Mouse (Mus musculus): ENCODE results near the gene Olfr704. TPM values are rescaled to one million over a fixed set of nuclear protein-coding genes. Genes with fewer than 3 reads are reported as not detected.

The Olfr704 gene
- polyA plus RNA-seq (2012; rRNA removed): not detected in 2 replicates

DNA sequence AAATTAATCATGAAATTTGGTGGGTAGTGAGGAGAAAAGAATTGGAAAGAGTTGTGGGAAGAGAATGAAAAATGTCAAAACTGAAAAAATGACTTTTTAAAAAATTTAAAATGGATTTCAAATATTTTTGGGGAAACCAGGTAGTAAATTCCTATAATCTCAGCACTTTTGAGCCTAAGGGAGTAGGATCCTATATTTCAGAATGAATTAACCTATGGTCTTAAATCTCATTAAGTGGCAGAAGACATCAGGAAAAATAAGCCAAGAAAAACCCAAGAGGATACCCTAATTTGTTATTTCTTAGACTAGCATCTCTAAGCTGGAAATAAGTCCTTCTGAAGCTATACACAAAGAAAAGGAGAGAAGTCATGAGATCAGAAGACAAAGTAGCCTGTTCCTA, at the start of gene Olfr704:
Gene Olfr704 (plus strand): TSS at position 301 of the 400 bp plus-strand sequence.

DNA sequence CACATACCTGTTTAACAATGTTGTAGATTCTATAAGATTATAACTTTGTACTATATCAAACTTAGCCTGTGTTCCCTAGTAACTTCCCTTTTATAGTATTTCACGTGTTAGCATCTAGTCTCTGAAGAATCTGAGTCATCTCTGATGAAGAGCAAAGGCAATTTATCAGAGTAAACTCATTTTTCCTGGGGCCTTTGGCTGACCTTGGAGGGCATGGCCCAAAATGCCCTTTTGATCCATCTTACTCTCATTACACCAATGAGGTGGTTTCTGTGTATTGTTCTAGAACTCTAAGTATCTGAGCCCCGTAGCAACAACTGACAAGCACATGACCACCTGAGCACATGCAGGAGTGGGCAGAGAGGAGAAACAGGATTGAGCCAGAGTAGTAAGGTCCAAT, 49.2 kb upstream of the Olfr704 start, which contains the start of gene Olfr701:
Gene Olfr701 (plus strand): TSS at position 301 of the 400 bp plus-strand sequence.

DNA sequence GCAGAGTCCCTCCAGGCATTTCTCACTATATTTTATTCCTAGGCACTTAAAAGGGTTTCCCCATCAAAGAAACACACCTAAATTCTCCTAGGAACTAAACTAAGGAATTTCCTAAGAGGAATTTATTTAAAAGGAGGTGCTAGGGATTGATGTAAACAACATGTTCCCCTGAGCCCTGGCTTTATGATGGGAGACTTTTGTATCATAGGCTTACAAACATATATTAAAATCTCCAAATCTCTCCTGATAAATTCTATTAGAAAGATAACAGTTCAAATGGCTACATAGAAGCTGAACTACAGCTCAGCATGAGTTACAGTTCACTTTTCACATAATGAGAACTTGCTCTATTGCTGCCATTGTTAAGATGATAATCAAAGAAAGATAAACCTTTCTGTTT, 29.2 kb upstream of the Olfr704 start, which contains the start of gene Olfr702:
Gene Olfr702 (minus strand): TSS at position 101 of the 400 bp plus-strand sequence.

DNA sequence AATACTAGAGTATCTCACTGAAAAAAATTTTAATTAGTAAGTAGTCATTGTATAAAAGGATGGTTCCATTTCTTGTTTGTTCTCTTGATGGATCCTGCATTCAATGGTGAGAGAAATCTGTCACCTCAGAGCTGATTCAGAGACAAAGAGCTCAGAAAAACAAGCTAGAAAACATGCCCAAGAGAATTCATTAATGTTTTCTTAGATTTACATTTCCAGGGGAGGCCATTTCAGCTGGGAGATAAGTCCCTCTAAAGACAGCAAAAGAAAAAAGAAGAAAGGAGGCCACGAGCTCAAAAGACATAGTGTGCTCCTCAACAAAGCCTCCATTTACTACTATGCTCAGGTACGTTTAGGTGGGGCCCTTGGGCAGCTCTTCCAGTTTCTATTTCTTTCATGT, 19.9 kb upstream of the Olfr704 start, which contains the start of gene Olfr703:
Gene Olfr703 (plus strand): TSS at position 301 of the 400 bp plus-strand sequence.

DNA sequence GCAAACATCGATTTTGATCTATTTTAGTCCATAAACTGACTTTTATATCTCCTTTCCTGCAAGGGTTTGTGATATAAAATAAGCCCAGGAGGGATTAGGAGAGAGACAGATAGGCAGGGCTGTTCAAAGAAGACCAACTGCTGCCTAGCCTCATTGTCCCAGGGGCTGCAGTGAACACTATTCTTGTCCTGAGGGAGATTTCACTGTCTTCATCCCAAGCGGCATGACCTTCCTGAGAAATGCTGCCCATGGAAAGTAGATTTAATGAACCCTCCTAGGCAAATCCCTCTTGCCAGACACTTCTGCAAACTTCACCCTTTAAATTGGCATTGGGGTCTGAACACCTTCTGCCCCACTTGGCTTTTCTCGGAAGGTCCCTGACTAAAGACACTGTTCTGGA, 13.8 kb downstream of the Olfr704 start, which contains the start of gene Olfr705:
Gene Olfr705 (minus strand): TSS at position 101 of the 400 bp plus-strand sequence.

DNA sequence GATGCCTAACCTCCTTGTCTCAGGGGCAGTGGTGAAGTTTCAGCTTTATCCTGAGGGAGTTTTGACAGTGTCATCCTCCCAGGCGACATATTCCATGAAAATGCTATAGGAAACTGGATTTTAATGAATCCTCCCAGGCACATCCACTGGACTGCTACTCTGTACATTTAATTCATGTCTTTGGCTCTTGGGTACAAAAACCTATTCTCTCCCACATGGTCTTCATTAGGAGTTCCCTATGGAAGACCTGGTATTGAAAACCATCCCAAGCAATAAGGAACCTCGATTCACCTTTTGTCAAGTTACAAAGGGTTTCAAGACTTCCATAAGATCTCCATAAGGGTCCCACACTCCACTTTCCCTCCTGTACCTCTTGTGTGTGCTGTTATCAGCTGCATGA, 25.1 kb downstream of the Olfr704 start, which contains the start of gene Olfr706:
Gene Olfr706 (minus strand): TSS at position 101 of the 400 bp plus-strand sequence.

DNA sequence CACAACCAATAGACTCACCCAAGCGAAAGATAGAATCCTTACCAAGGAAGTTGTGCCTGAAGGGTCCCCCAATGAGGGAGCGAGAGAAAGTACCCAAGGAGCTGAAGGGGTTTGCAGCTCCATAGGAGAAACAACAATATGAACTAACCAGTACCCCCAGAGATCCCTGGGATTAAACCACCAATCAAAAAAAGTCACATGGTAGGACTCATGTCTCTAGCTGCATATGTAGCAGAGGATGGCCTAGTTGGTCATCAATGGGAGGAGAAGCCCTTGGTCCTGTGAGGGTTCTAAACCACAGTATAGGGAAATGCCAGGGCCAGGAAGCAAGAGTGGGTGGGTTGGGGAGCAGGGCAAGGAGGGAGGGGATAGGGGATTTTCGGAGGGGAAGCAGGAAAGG, 38.2 kb downstream of the Olfr704 start, which contains the start of gene Olfr707:
Gene Olfr707 (minus strand): TSS at position 101 of the 400 bp plus-strand sequence.

DNA sequence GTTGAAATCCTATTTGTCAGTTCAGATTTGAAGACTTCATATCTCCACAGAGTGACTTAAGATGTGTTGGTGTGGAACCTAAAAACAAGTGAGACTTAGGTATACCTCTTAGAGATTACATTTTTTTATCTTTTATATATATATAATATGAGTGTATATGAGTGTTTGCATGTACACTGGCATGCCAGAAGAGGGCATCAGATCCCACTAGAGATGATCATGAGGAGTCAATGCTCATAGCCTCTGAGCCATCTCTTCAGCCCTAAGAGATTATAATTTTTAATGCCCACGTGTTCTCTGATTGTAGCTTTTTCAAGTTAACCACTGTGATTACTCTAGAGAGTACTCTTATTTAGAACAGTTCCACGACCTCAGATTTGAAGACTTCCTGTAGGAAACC, 44.7 kb downstream of the Olfr704 start, which contains the start of gene Olfr1532-ps1:
Gene Olfr1532-ps1 (plus strand): TSS at position 326 of the 400 bp plus-strand sequence.

Other genes with a start within 250 kb of the Olfr704 start
- not detected in 2 replicates for gene Olfr693, start 182.6 kb upstream of the Olfr704 start, polyA plus RNA-seq (2012; rRNA removed)
- not detected in 2 replicates for gene Olfr694, start 171.4 kb upstream of the Olfr704 start, polyA plus RNA-seq (2012; rRNA removed)
- gene Olfr695, start 146.8 kb upstream of the Olfr704 start, polyA plus RNA-seq (2012; rRNA removed): not detected in 2 replicates
- gene Olfr697, start 120.7 kb upstream of the Olfr704 start, polyA plus RNA-seq (2012; rRNA removed): not detected in 2 replicates
- not detected in 2 replicates for gene Olfr698, start 107.8 kb upstream of the Olfr704 start, polyA plus RNA-seq (2012; rRNA removed)
- not detected in 2 replicates for gene Olfr699, start 70.0 kb upstream of the Olfr704 start, polyA plus RNA-seq (2012; rRNA removed)
- not detected in 2 replicates for gene Olfr700, start 54.4 kb upstream of the Olfr704 start, polyA plus RNA-seq (2012; rRNA removed)
- not detected in 2 replicates for gene Olfr701, start 49.1 kb upstream of the Olfr704 start, polyA plus RNA-seq (2012; rRNA removed)
- not detected in 2 replicates for gene Olfr702, start 29.3 kb upstream of the Olfr704 start, polyA plus RNA-seq (2012; rRNA removed)
- gene Olfr703, start 19.8 kb upstream of the Olfr704 start, polyA plus RNA-seq (2012; rRNA removed): not detected in 2 replicates
- gene Olfr705, start 13.7 kb downstream of the Olfr704 start, polyA plus RNA-seq (2012; rRNA removed): not detected in 2 replicates
- not detected in 2 replicates for gene Olfr706, start 25.0 kb downstream of the Olfr704 start, polyA plus RNA-seq (2012; rRNA removed)
- gene Olfr707, start 38.1 kb downstream of the Olfr704 start, polyA plus RNA-seq (2012; rRNA removed): not detected in 2 replicates
- gene Olfr1532-ps1, start 44.8 kb downstream of the Olfr704 start, polyA plus RNA-seq (2012; rRNA removed): not detected in 2 replicates
- not detected in 2 replicates for gene Olfr709-ps1, start 69.0 kb downstream of the Olfr704 start, polyA plus RNA-seq (2012; rRNA removed)
- not detected in 2 replicates for gene Olfr710, start 85.1 kb downstream of the Olfr704 start, polyA plus RNA-seq (2012; rRNA removed)
- gene Olfr6, start 100.8 kb downstream of the Olfr704 start, polyA plus RNA-seq (2012; rRNA removed): not detected in 2 replicates
- not detected in 2 replicates for gene Olfr711, start 112.3 kb downstream of the Olfr704 start, polyA plus RNA-seq (2012; rRNA removed)
- not detected in 2 replicates for gene Olfr2, start 142.9 kb downstream of the Olfr704 start, polyA plus RNA-seq (2012; rRNA removed)
- gene Olfr713, start 168.0 kb downstream of the Olfr704 start, polyA plus RNA-seq (2012; rRNA removed): not detected in 2 replicates
- gene Olfr714, start 207.8 kb downstream of the Olfr704 start, polyA plus RNA-seq (2012; rRNA removed): not detected in 2 replicates
- not detected in 2 replicates for gene Olfr17, start 230.0 kb downstream of the Olfr704 start, polyA plus RNA-seq (2012; rRNA removed)
- gene Olfr715b, start 247.2 kb downstream of the Olfr704 start, polyA plus RNA-seq (2012; rRNA removed): not detected in 2 replicates